Mouse (Mus musculus): ENCODE data around the gene Zfp473.

GRCm38 (mm10) chr7:44772591-44773204 is 21.8 kb upstream of the Zfp473 start:
- TF ChIP-seq CTCF (IDR thresholded peaks at IDR 0.05; ENCODE audit: control insufficient read depth, insufficient read depth, low read length) (no peak), POLR2A (IDR thresholded peaks at IDR 0.05; ENCODE audit: borderline replicate concordance, control insufficient read depth, low read depth, low read length) (no peak)

Data from bone marrow, adult 2 months (tissue).